Mouse (Mus musculus) liver, adult 2 months (tissue): Measurements from ENCODE around the gene Gm45234.

Source experiments
- CTCF ChIP-seq: fragments of 200-500 bp; IDR thresholded peaks from 2 replicates; pipeline ENCODE4 v1.5.1; 2011; ENCODE audit warnings: low read depth, low read length, control low read depth
- POLR2A ChIP-seq: fragments of 200-500 bp; IDR thresholded peaks from 2 replicates; pipeline ENCODE4 v1.6.1; 2011; ENCODE audit warnings: low read length, control low read depth; ENCODE audit not compliant: insufficient read depth; ENCODE audit errors: extremely low read depth

DNA sequence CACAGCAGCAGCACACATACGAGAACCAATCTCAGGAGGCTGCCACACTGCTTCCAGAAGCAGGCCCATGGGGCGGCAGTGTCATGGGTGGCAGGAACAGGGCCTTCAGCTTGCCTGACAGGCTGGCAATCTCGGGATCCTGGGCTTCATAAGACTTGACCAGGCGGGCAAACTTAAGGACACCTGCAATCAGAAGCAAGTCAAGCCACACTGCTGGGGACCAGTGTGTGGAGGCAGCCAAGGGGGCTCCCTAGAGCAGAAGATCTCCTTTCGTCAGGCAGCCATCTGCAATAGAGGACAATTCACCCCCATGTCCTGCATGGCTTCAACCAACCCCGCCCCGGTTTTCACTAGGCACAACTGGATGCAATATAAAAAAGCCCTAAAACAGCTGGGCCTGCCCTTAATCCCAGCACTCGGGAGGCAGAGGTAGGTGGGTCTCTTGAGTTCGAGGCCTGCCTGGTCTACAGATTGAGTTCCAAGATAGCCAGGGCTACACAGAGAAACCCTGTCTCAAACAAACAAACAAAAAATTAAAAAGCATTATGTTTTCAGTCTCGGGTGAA lies 16.5 kb downstream of the Gm45234 start:
- TF ChIP-seq POLR2A (no peak), CTCF (no peak)
